Mouse (Mus musculus) stomach, embryonic 14.5 days (tissue): ENCODE data around the gene Gm16181. TPM values are rescaled to one million over a fixed set of nuclear protein-coding genes. Genes with fewer than 3 reads are reported as not detected.

Experiments used
- ATAC-seq: fragments of 200-750 bp; cut with Nextera tagmentation; 2 replicates; pipeline ENCODE4 v1.8.0; 2017; ENCODE audit warnings: low read depth, moderate TSS enrichment; ENCODE audit not compliant: insufficient number of reproducible peaks, insufficient read depth, low FRiP score
- H3K27ac ChIP-seq: fragments of 300-500 bp; sonication (generic); 2 replicates; pipeline ENCODE4 v1.5.1; 2014; ENCODE audit warnings: mild to moderate bottlenecking, low read length, moderate library complexity, mixed read lengths
- H3K27me3 ChIP-seq: fragments of 300-500 bp; sonication (generic); 2 replicates; pipeline ENCODE4 v1.6.1; 2014; ENCODE audit warnings: low read length, control low read depth, mixed read lengths; ENCODE audit not compliant: control insufficient read depth, insufficient read depth
- H3K36me3 ChIP-seq: fragments of 300-500 bp; sonication (generic); 2 replicates; pipeline ENCODE4 v1.6.1; 2014; ENCODE audit warnings: mild to moderate bottlenecking, control low read depth, low read length, moderate library complexity, mixed read lengths; ENCODE audit not compliant: control insufficient read depth, insufficient read depth
- H3K4me1 ChIP-seq: fragments of 300-500 bp; sonication (generic); 2 replicates; pipeline ENCODE4 v1.6.1; 2014; ENCODE audit warnings: low read length, control low read depth, mixed read lengths; ENCODE audit not compliant: control insufficient read depth, insufficient read depth
- H3K4me2 ChIP-seq: fragments of 300-500 bp; sonication (generic); replicated peaks from 2 replicates; pipeline ENCODE4 v1.6.1; 2014; ENCODE audit warnings: low read depth, low read length, control low read depth
- H3K4me3 ChIP-seq: fragments of 300-500 bp; sonication (generic); 2 replicates; pipeline ENCODE4 v1.5.1; 2014; ENCODE audit warnings: low read depth, low read length, control low read depth
- H3K9ac ChIP-seq: fragments of 300-500 bp; sonication (generic); replicated peaks from 2 replicates; pipeline ENCODE4 v1.6.1; 2014; ENCODE audit warnings: low read depth, mild to moderate bottlenecking, control low read depth, low read length, moderate library complexity, mixed read lengths
- H3K9me3 ChIP-seq: fragments of 300-500 bp; sonication (generic); 2 replicates; pipeline ENCODE4 v1.6.1; 2016; ENCODE audit warnings: low read depth, low read length, control low read depth; ENCODE audit not compliant: control insufficient read depth
- WGBS: fragments of 180-500 bp; shearing (Covaris S2); extraction: QIAGEN DNeasy Blood & Tissue Kit; methylation state at CpG from one replicate; pipeline ENCODE4 v1.1.7; 2014; 5-methylcytosine and 5-hydroxymethylcytosine counted together
- polyA plus RNA-seq: library from polyadenylated mRNA; unstranded; fragments of >200 nt; fragmentation: Nextera tagmentation; extraction: Ambion mirVana; gene quantifications from 2 replicates; pipeline ENCODE4 v1.2.1, GENCODE M21; 2014

Gm16181 gene
- not detected in 2 replicates for polyA plus RNA-seq

GRCm38 (mm10) chr17:35220156-35220952, at the start of gene Gm16181:
TSS of gene Gm16181 (plus strand) at chr17:35220834.
- peak within 1 kb of the TSS; percentile 64; the same call in 1 of the 2 replicates for H3K27ac ChIP-seq
- H3K27me3 ChIP-seq = no peaks in the 10 kb centered on the region
- peaks cover 7% of the 10 kb centered on the region for H3K36me3 ChIP-seq
- WGBS = 73% methylated on average over 28 of the region's 28 CpGs
- peaks cover 3% of the 10 kb centered on the region; the same call in 1 of the 2 replicates for H3K4me1 ChIP-seq
- H3K4me2 ChIP-seq = no peak within 1 kb of the TSS
- ATAC-seq = 0 out of 2 replicates have a peak, but pooled peaks have one; percentile 54
- H3K9me3 ChIP-seq = no peaks in the 10 kb centered on the region
- H3K9ac ChIP-seq = no peak within 1 kb of the TSS
- no peak within 1 kb of the TSS for H3K4me3 ChIP-seq

- Histone ChIP-seq H3K4me3 (no peak overlapping the region), H3K27me3 (no peaks in the 10 kb centered on the region), H3K4me2 (no peak overlapping the region), H3K27ac (no peak overlapping the region), H3K4me1 (no peaks in the 10 kb centered on the region), H3K9me3 (no peaks in the 10 kb centered on the region), H3K9ac (no peak overlapping the region), H3K36me3 (no peaks in the 10 kb centered on the region)
- no peak for ATAC-seq
- WGBS = 67% methylated on average over 11 of the region's 11 CpGs
These were observed 48.0 kb upstream of the Gm16181 start for GRCm38 (mm10) chr17:35172445-35173234.

GRCm38 (mm10) chr17:35173329-35173728, 47.3 kb upstream of the Gm16181 start:
- H3K27ac ChIP-seq = 0 out of 2 replicates have a peak overlapping the region, but pooled peaks have one; percentile 10
- H3K36me3 ChIP-seq = no peaks in the 10 kb centered on the region
- no peak for ATAC-seq
- no peak overlapping the region for H3K4me2 ChIP-seq
- 86% methylated on average over 3 of the region's 3 CpGs for WGBS
- no peak overlapping the region for H3K4me3 ChIP-seq
- no peak overlapping the region for H3K9ac ChIP-seq
- no peaks in the 10 kb centered on the region for H3K9me3 ChIP-seq
- no peaks in the 10 kb centered on the region for H3K27me3 ChIP-seq
- no peaks in the 10 kb centered on the region for H3K4me1 ChIP-seq

GRCm38 (mm10) chr17:35174201-35174977, 46.2 kb upstream of the Gm16181 start:
- H3K27me3 ChIP-seq = no peaks in the 10 kb centered on the region
- no peaks in the 10 kb centered on the region for H3K9me3 ChIP-seq
- H3K36me3 ChIP-seq = no peaks in the 10 kb centered on the region
- H3K4me1 ChIP-seq = no peaks in the 10 kb centered on the region
- H3K9ac ChIP-seq = no peak overlapping the region
- H3K4me2 ChIP-seq = no peak overlapping the region
- no peak for ATAC-seq
- H3K4me3 ChIP-seq = no peak overlapping the region
- 69% methylated on average over 8 of the region's 8 CpGs for WGBS
- H3K27ac ChIP-seq = no peak overlapping the region

- H3K9me3 ChIP-seq = no peaks in the 10 kb centered on the region
- H3K4me2 ChIP-seq = no peak overlapping the region
- no peaks in the 10 kb centered on the region for H3K4me1 ChIP-seq
- H3K4me3 ChIP-seq = no peak overlapping the region
- no peaks in the 10 kb centered on the region for H3K36me3 ChIP-seq
- no peak overlapping the region for H3K27ac ChIP-seq
- no peak for ATAC-seq
- 67% methylated on average over 6 of the region's 6 CpGs for WGBS
- H3K27me3 ChIP-seq = no peaks in the 10 kb centered on the region
- no peak overlapping the region for H3K9ac ChIP-seq
These were observed 45.3 kb upstream of the Gm16181 start for GRCm38 (mm10) chr17:35175382-35175781.

GRCm38 (mm10) chr17:35175968-35176367, 44.7 kb upstream of the Gm16181 start, which contains the start of gene Aif1:
TSS of gene Aif1 (minus strand) at chr17:35176068.
- Histone ChIP-seq H3K4me3 (no peak within 1 kb of the TSS), H3K27ac (no peak within 1 kb of the TSS), H3K27me3 (no peaks in the 10 kb centered on the region), H3K4me1 (no peaks in the 10 kb centered on the region), H3K36me3 (no peaks in the 10 kb centered on the region), H3K4me2 (no peak within 1 kb of the TSS), H3K9ac (no peak within 1 kb of the TSS), H3K9me3 (no peaks in the 10 kb centered on the region)
- WGBS = 57% methylated on average over 2 of the region's 2 CpGs
- ATAC-seq = no peak

GRCm38 (mm10) chr17:35178528-35178927, 42.1 kb upstream of the Gm16181 start:
- Histone ChIP-seq H3K4me1 (no peaks in the 10 kb centered on the region), H3K4me3 (no peak overlapping the region), H3K9ac (no peak overlapping the region), H3K36me3 (no peaks in the 10 kb centered on the region), H3K9me3 (no peaks in the 10 kb centered on the region), H3K4me2 (no peak overlapping the region), H3K27ac (no peak overlapping the region), H3K27me3 (no peaks in the 10 kb centered on the region)
- 14% methylated on average over 5 of the region's 5 CpGs for WGBS
- ATAC-seq = peak; percentile 79

- Histone ChIP-seq H3K4me1 (no peaks in the 10 kb centered on the region), H3K27me3 (no peaks in the 10 kb centered on the region), H3K4me2 (no peak overlapping the region), H3K4me3 (no peak overlapping the region), H3K9ac (no peak overlapping the region), H3K36me3 (no peaks in the 10 kb centered on the region), H3K27ac (no peak overlapping the region), H3K9me3 (no peaks in the 10 kb centered on the region)
- ATAC-seq = no peak
- 87% methylated on average over 5 of the region's 5 CpGs for WGBS
These were observed 40.5 kb upstream of the Gm16181 start for GRCm38 (mm10) chr17:35180093-35180492.
